Mouse (Mus musculus): Measurements from ENCODE around the gene Cep70.

GRCm38 (mm10) chr9:99341600-99341999 lies 98.4 kb downstream of the Cep70 start:
- TF ChIP-seq CTCF (IDR thresholded peaks at IDR 0.05; ENCODE audit: borderline replicate concordance, insufficient read depth, low read depth, low read length) (no peak), POLR2A (IDR thresholded peaks at IDR 0.05; ENCODE audit: borderline replicate concordance, insufficient read depth, low read length) (no peak)
